Mouse (Mus musculus) intestine, postnatal 0 days (tissue): Measurements from ENCODE around the gene Man1c1. TPM values are rescaled to one million over a fixed set of nuclear protein-coding genes. Genes with fewer than 3 reads are reported as not detected.

Source experiments
- ATAC-seq: fragments of 200-750 bp; cut with Nextera tagmentation; 2 replicates; pipeline ENCODE4 v1.8.0; 2017; ENCODE audit warnings: mild to moderate bottlenecking, moderate TSS enrichment, moderate library complexity
- H3K27ac ChIP-seq: fragments of 300-500 bp; sonication (generic); 2 replicates; pipeline ENCODE4 v1.5.1; 2014; ENCODE audit warnings: mild to moderate bottlenecking, low read depth, low read length, moderate library complexity
- H3K27me3 ChIP-seq: fragments of 300-500 bp; sonication (generic); replicated peaks from 2 replicates; pipeline ENCODE4 v1.6.1; 2014; ENCODE audit warnings: low read length, mixed read lengths; ENCODE audit not compliant: control insufficient read depth, insufficient read depth
- H3K36me3 ChIP-seq: fragments of 300-500 bp; sonication (generic); 2 replicates; pipeline ENCODE4 v1.6.1; 2014; ENCODE audit warnings: mild to moderate bottlenecking, moderate library complexity; ENCODE audit not compliant: control insufficient read depth, insufficient read depth
- H3K4me1 ChIP-seq: fragments of 300-500 bp; sonication (generic); replicated peaks from 2 replicates; pipeline ENCODE4 v1.6.1; 2014; ENCODE audit warnings: antibody characterized with exemption, low read length, mixed read lengths; ENCODE audit not compliant: control insufficient read depth, insufficient read depth
- H3K4me2 ChIP-seq: fragments of 300-500 bp; sonication (generic); replicated peaks from 2 replicates; pipeline ENCODE4 v1.6.1; 2014; ENCODE audit warnings: low read depth, mild to moderate bottlenecking, moderate library complexity
- H3K4me3 ChIP-seq: fragments of 300-500 bp; sonication (generic); 2 replicates; pipeline ENCODE4 v1.5.1; 2014; ENCODE audit warnings: low read depth, low read length
- H3K9ac ChIP-seq: fragments of 300-500 bp; sonication (generic); 2 replicates; pipeline ENCODE4 v1.6.1; 2014; ENCODE audit warnings: mild to moderate bottlenecking, low read depth, low read length
- H3K9me3 ChIP-seq: fragments of 300-500 bp; sonication (generic); 2 replicates; pipeline ENCODE4 v1.6.1; 2016; ENCODE audit warnings: mixed run types; ENCODE audit not compliant: control insufficient read depth
- CTCF ChIP-seq: sonication (generic); IDR thresholded peaks from 2 replicates; pipeline ENCODE4 v1.5.1; 2016; ENCODE audit warnings: low read depth, mild to moderate bottlenecking, control low read depth, antibody characterized with exemption, moderate library complexity
- WGBS: fragments of 180-500 bp; shearing (Covaris S2); extraction: QIAGEN DNeasy Blood & Tissue Kit; methylation state at CpG from one replicate; pipeline ENCODE4 v1.1.7; 2014; 5-methylcytosine and 5-hydroxymethylcytosine counted together
- polyA plus RNA-seq: library from polyadenylated mRNA; unstranded; fragments of >200 nt; fragmentation: Nextera tagmentation; extraction: Ambion mirVana; gene quantifications from 2 replicates; pipeline ENCODE4 v1.2.1, GENCODE M21; 2015

The Man1c1 gene
- polyA plus RNA-seq, 1 experiment from 2014 or later = 1.7 TPM

- H3K27me3 ChIP-seq = no peaks in the 10 kb centered on the region
- no peak overlapping the region for H3K9ac ChIP-seq
- WGBS = 6% methylated on average over 8 of the region's 8 CpGs
- TF ChIP-seq CTCF = peak; percentile 89
- H3K4me1 ChIP-seq = no peaks in the 10 kb centered on the region
- H3K9me3 ChIP-seq = no peaks in the 10 kb centered on the region
- H3K36me3 ChIP-seq = no peaks in the 10 kb centered on the region
- H3K4me3 ChIP-seq = no peak overlapping the region
- no peak overlapping the region for H3K4me2 ChIP-seq
- H3K27ac ChIP-seq = no peak overlapping the region
- peak; percentile 77 for ATAC-seq
These were observed 9.8 kb upstream of the Man1c1 start for GRCm38 (mm10) chr4:134713937-134714336.

- 49% methylated on average over 5 of the region's 5 CpGs for WGBS
- Histone ChIP-seq H3K27ac (no peak overlapping the region), H3K27me3 (peaks cover 26% of the 10 kb centered on the region), H3K4me2 (no peak overlapping the region), H3K36me3 (no peaks in the 10 kb centered on the region), H3K4me3 (no peak overlapping the region), H3K9me3 (no peaks in the 10 kb centered on the region), H3K4me1 (peaks cover 6% of the 10 kb centered on the region), H3K9ac (no peak overlapping the region)
- no peak for ATAC-seq
- TF ChIP-seq CTCF = no peak
These were observed 1.2 kb upstream of the Man1c1 start for GRCm38 (mm10) chr4:134705311-134705710.

- no peaks in the 10 kb centered on the region for H3K9me3 ChIP-seq
- 1% methylated on average over 21 of the region's 21 CpGs for WGBS
- no peak overlapping the region for H3K9ac ChIP-seq
- H3K4me1 ChIP-seq = peaks cover 6% of the 10 kb centered on the region
- peaks cover 26% of the 10 kb centered on the region for H3K27me3 ChIP-seq
- no peak for TF ChIP-seq CTCF
- no peak overlapping the region for H3K27ac ChIP-seq
- no peaks in the 10 kb centered on the region for H3K36me3 ChIP-seq
- peak overlapping the region; percentile 63 for H3K4me3 ChIP-seq
- ATAC-seq = peak; percentile 18; the same call in 1 of the 2 replicates
- peak overlapping the region; percentile 99 for H3K4me2 ChIP-seq
These were observed 500 bp upstream of the Man1c1 start for GRCm38 (mm10) chr4:134704590-134704989.

- H3K36me3 ChIP-seq = no peaks in the 10 kb centered on the region
- peak overlapping the region; percentile 99 for H3K4me2 ChIP-seq
- H3K27ac ChIP-seq = 0 out of 2 replicates have a peak overlapping the region, but pooled peaks have one; percentile 8
- peak overlapping the region; percentile 56 for H3K9ac ChIP-seq
- no peak for TF ChIP-seq CTCF
- H3K27me3 ChIP-seq = peaks cover 26% of the 10 kb centered on the region
- 1% methylated on average over 79 of the region's 90 CpGs for WGBS
- H3K9me3 ChIP-seq = no peaks in the 10 kb centered on the region
- H3K4me1 ChIP-seq = peaks cover 6% of the 10 kb centered on the region
- peak overlapping the region; percentile 63 for H3K4me3 ChIP-seq
- ATAC-seq = no peak
These were observed 882 bp downstream of the Man1c1 start for GRCm38 (mm10) chr4:134702981-134703834.

GRCm38 (mm10) chr4:134701934-134702333 is 2.2 kb downstream of the Man1c1 start:
- Histone ChIP-seq H3K4me2 (peak overlapping the region; percentile 99), H3K36me3 (no peaks in the 10 kb centered on the region)

GRCm38 (mm10) chr4:134700911-134701310 is 3.2 kb downstream of the Man1c1 start:
- H3K4me1 ChIP-seq = peaks cover 6% of the 10 kb centered on the region
- H3K4me3 ChIP-seq = no peak overlapping the region
- H3K9ac ChIP-seq = no peak overlapping the region
- TF ChIP-seq CTCF = no peak
- 91% methylated on average over 2 of the region's 2 CpGs for WGBS
- H3K36me3 ChIP-seq = no peaks in the 10 kb centered on the region
- H3K4me2 ChIP-seq = no peak overlapping the region
- H3K9me3 ChIP-seq = no peaks in the 10 kb centered on the region
- H3K27me3 ChIP-seq = peaks cover 22% of the 10 kb centered on the region
- no peak for ATAC-seq
- H3K27ac ChIP-seq = no peak overlapping the region

More at GRCm38 (mm10) chr4:134701934-134702333, 2.2 kb downstream of the Man1c1 start:
- Histone ChIP-seq H3K27ac (no peak overlapping the region), H3K27me3 (peaks cover 22% of the 10 kb centered on the region), H3K9ac (no peak overlapping the region), H3K4me1 (peaks cover 6% of the 10 kb centered on the region), H3K9me3 (no peaks in the 10 kb centered on the region), H3K4me3 (peak overlapping the region; percentile 63)
- ATAC-seq = no peak
- TF ChIP-seq CTCF = peak; percentile 93
- 25% methylated on average over 6 of the region's 6 CpGs for WGBS
